Mouse (Mus musculus) embryonic facial prominence, embryonic 12.5 days (tissue): ENCODE data around the gene Atg14. TPM values are rescaled to one million over a fixed set of nuclear protein-coding genes. Genes with fewer than 3 reads are reported as not detected.
"Not testable (repeated sequence)": the region's sequence is repeated elsewhere in the genome, so short reads cannot be mapped to it uniquely, and the experiment has no call there.

ENCODE experiments used
- ATAC-seq: fragments of 200-750 bp; cut with Nextera tagmentation; 2 replicates; pipeline ENCODE4 v1.8.0; 2017; ENCODE audit not compliant: insufficient number of reproducible peaks, insufficient read depth, low FRiP score, low TSS enrichment
- H3K27ac ChIP-seq: fragments of 300-500 bp; sonication (generic); 2 replicates; pipeline ENCODE4 v1.5.1; 2016; ENCODE audit warnings: mild to moderate bottlenecking
- H3K27me3 ChIP-seq: fragments of 300-500 bp; sonication (generic); 2 replicates; pipeline ENCODE4 v1.6.1; 2016; ENCODE audit warnings: mild to moderate bottlenecking, moderate library complexity
- H3K36me3 ChIP-seq: fragments of 300-500 bp; sonication (generic); 2 replicates; pipeline ENCODE4 v1.6.1; 2016; ENCODE audit warnings: mild to moderate bottlenecking
- H3K4me1 ChIP-seq: fragments of 300-500 bp; sonication (generic); 2 replicates; pipeline ENCODE4 v1.6.1; 2016
- H3K4me2 ChIP-seq: fragments of 300-500 bp; sonication (generic); replicated peaks from 2 replicates; pipeline ENCODE4 v1.6.1; 2016; ENCODE audit warnings: mild to moderate bottlenecking, moderate library complexity
- H3K4me3 ChIP-seq: fragments of 300-500 bp; sonication (generic); 2 replicates; pipeline ENCODE4 v1.5.1; 2016; ENCODE audit warnings: mild to moderate bottlenecking
- H3K9ac ChIP-seq: fragments of 300-500 bp; sonication (generic); 2 replicates; pipeline ENCODE4 v1.6.1; 2016; ENCODE audit warnings: mild to moderate bottlenecking, moderate library complexity
- H3K9me3 ChIP-seq: fragments of 300-500 bp; sonication (generic); 2 replicates; pipeline ENCODE4 v1.6.1; 2016; ENCODE audit warnings: mild to moderate bottlenecking, moderate library complexity
- WGBS: fragments of 180-500 bp; shearing (Covaris S2); methylation state at CpG from one replicate; pipeline ENCODE4 v1.1.7; 2016; 5-methylcytosine and 5-hydroxymethylcytosine counted together
- polyA plus RNA-seq: library from polyadenylated mRNA; unstranded; fragments of >200 nt; fragmentation: Nextera tagmentation; extraction: Ambion mirVana; gene quantifications from 2 replicates; pipeline ENCODE4 v1.2.1, GENCODE M21; 2016

Atg14 gene
- polyA plus RNA-seq, 1 experiment from 2014 or later = 21.3 TPM

GRCm38 (mm10) chr14:47542283-47542682, 28.2 kb downstream of the Atg14 start:
- H3K4me2 ChIP-seq = no peak overlapping the region
- H3K9me3 ChIP-seq = no peaks in the 10 kb centered on the region
- H3K36me3 ChIP-seq = peaks cover 48% of the 10 kb centered on the region
- WGBS = 91% methylated on average over 3 of the region's 3 CpGs
- ATAC-seq = no peak
- H3K9ac ChIP-seq = no peak overlapping the region
- H3K4me3 ChIP-seq = no peak overlapping the region
- no peaks in the 10 kb centered on the region for H3K27me3 ChIP-seq
- H3K27ac ChIP-seq = no peak overlapping the region
- no peaks in the 10 kb centered on the region for H3K4me1 ChIP-seq

GRCm38 (mm10) chr14:47541325-47541948, 29.0 kb downstream of the Atg14 start:
- Histone ChIP-seq H3K4me3 (no peak overlapping the region), H3K9me3 (no peaks in the 10 kb centered on the region), H3K27me3 (no peaks in the 10 kb centered on the region), H3K4me1 (no peaks in the 10 kb centered on the region), H3K9ac (no peak overlapping the region), H3K27ac (no peak overlapping the region), H3K36me3 (peaks cover 39% of the 10 kb centered on the region), H3K4me2 (no peak overlapping the region)
- WGBS = 88% methylated on average over 10 of the region's 10 CpGs
- no peak for ATAC-seq

GRCm38 (mm10) chr14:47535096-47535495, 35.4 kb downstream of the Atg14 start:
- Histone ChIP-seq H3K4me2 (no peak overlapping the region), H3K27ac (no peak overlapping the region), H3K9ac (no peak overlapping the region), H3K4me1 (peaks cover 7% of the 10 kb centered on the region; the same call in 1 of the 2 replicates), H3K9me3 (no peaks in the 10 kb centered on the region), H3K27me3 (no peaks in the 10 kb centered on the region), H3K4me3 (no peak overlapping the region), H3K36me3 (peaks cover 17% of the 10 kb centered on the region)
- WGBS = 93% methylated on average over 1 of the region's 1 CpGs
- ATAC-seq = no peak

- H3K9me3 ChIP-seq = no peaks in the 10 kb centered on the region
- ATAC-seq = peak; percentile 12; the same call in 1 of the 2 replicates
- no peak overlapping the region for H3K27ac ChIP-seq
- H3K4me3 ChIP-seq = no peak overlapping the region
- no peaks in the 10 kb centered on the region for H3K27me3 ChIP-seq
- peaks cover 14% of the 10 kb centered on the region; the same call in 1 of the 2 replicates for H3K36me3 ChIP-seq
- WGBS = 87% methylated on average over 5 of the region's 5 CpGs
- H3K9ac ChIP-seq = no peak overlapping the region
- H3K4me2 ChIP-seq = no peak overlapping the region
- peaks cover 7% of the 10 kb centered on the region; the same call in 1 of the 2 replicates for H3K4me1 ChIP-seq
Observed at GRCm38 (mm10) chr14:47534176-47534525, 36.3 kb downstream of the Atg14 start.

- no peak overlapping the region for H3K4me2 ChIP-seq
- H3K4me1 ChIP-seq = peaks cover 7% of the 10 kb centered on the region; the same call in 1 of the 2 replicates
- 41% methylated on average over 11 of the region's 11 CpGs for WGBS
- no peaks in the 10 kb centered on the region for H3K9me3 ChIP-seq
- peak; percentile 68 for ATAC-seq
- H3K27ac ChIP-seq = no peak overlapping the region
- H3K9ac ChIP-seq = no peak overlapping the region
- H3K36me3 ChIP-seq = peaks cover 14% of the 10 kb centered on the region; the same call in 1 of the 2 replicates
- H3K4me3 ChIP-seq = no peak overlapping the region
- no peaks in the 10 kb centered on the region for H3K27me3 ChIP-seq
Observed at GRCm38 (mm10) chr14:47533365-47534175, 36.9 kb downstream of the Atg14 start.

GRCm38 (mm10) chr14:47532496-47532895, 38.0 kb downstream of the Atg14 start:
- ATAC-seq = no peak
- H3K9me3 ChIP-seq = no peaks in the 10 kb centered on the region
- H3K4me3 ChIP-seq = no peak overlapping the region
- H3K27me3 ChIP-seq = no peaks in the 10 kb centered on the region
- H3K36me3 ChIP-seq = peaks cover 17% of the 10 kb centered on the region; the same call in 1 of the 2 replicates
- 71% methylated on average over 1 of the region's 1 CpGs for WGBS
- H3K4me1 ChIP-seq = peaks cover 7% of the 10 kb centered on the region; the same call in 1 of the 2 replicates
- H3K9ac ChIP-seq = no peak overlapping the region
- H3K27ac ChIP-seq = no peak overlapping the region
- H3K4me2 ChIP-seq = no peak overlapping the region

- not testable (repeated sequence) for H3K4me2 ChIP-seq, H3K4me3 ChIP-seq, H3K27ac ChIP-seq, H3K9ac ChIP-seq, H3K4me1 ChIP-seq, H3K9me3 ChIP-seq, ATAC-seq, H3K27me3 ChIP-seq
- H3K36me3 ChIP-seq = peaks cover 18% of the 10 kb centered on the region; the same call in 1 of the 2 replicates
- 92% methylated on average over 12 of the region's 12 CpGs for WGBS
Observed at GRCm38 (mm10) chr14:47529592-47529991, 40.9 kb downstream of the Atg14 start.

GRCm38 (mm10) chr14:47529019-47529418, 41.4 kb downstream of the Atg14 start:
- Histone ChIP-seq H3K27me3 (no peaks in the 10 kb centered on the region), H3K36me3 (peaks cover 18% of the 10 kb centered on the region; the same call in 1 of the 2 replicates), H3K27ac (no peak overlapping the region), H3K4me2 (no peak overlapping the region), H3K9me3 (no peaks in the 10 kb centered on the region), H3K4me3 (no peak overlapping the region), H3K4me1 (peaks cover 3% of the 10 kb centered on the region; the same call in 1 of the 2 replicates), H3K9ac (no peak overlapping the region)
- ATAC-seq = no peak
- 39% methylated on average over 8 of the region's 8 CpGs for WGBS

- no peak for ATAC-seq
- no peaks in the 10 kb centered on the region for H3K9me3 ChIP-seq
- WGBS = 80% methylated on average over 3 of the region's 3 CpGs
- H3K36me3 ChIP-seq = peaks cover 18% of the 10 kb centered on the region; the same call in 1 of the 2 replicates
- no peaks in the 10 kb centered on the region for H3K27me3 ChIP-seq
- no peak overlapping the region for H3K4me3 ChIP-seq
- no peak overlapping the region for H3K4me2 ChIP-seq
- H3K9ac ChIP-seq = no peak overlapping the region
- no peak overlapping the region for H3K27ac ChIP-seq
- H3K4me1 ChIP-seq = no peaks in the 10 kb centered on the region
Observed at GRCm38 (mm10) chr14:47528293-47528692, 42.2 kb downstream of the Atg14 start.

GRCm38 (mm10) chr14:47527833-47528232, 42.6 kb downstream of the Atg14 start:
- no peak for ATAC-seq
- Histone ChIP-seq H3K4me1 (no peaks in the 10 kb centered on the region), H3K4me3 (no peak overlapping the region), H3K27ac (no peak overlapping the region), H3K9me3 (no peaks in the 10 kb centered on the region), H3K4me2 (no peak overlapping the region), H3K36me3 (peaks cover 18% of the 10 kb centered on the region; the same call in 1 of the 2 replicates), H3K9ac (no peak overlapping the region), H3K27me3 (no peaks in the 10 kb centered on the region)
- WGBS = 73% methylated on average over 2 of the region's 2 CpGs

- ATAC-seq = no peak
- H3K4me1 ChIP-seq = no peaks in the 10 kb centered on the region
- H3K27ac ChIP-seq = no peak overlapping the region
- H3K9ac ChIP-seq = no peak overlapping the region
- no peak overlapping the region for H3K4me2 ChIP-seq
- H3K27me3 ChIP-seq = no peaks in the 10 kb centered on the region
- 73% methylated on average over 5 of the region's 5 CpGs for WGBS
- H3K9me3 ChIP-seq = no peaks in the 10 kb centered on the region
- peaks cover 8% of the 10 kb centered on the region; the same call in 1 of the 2 replicates for H3K36me3 ChIP-seq
- no peak overlapping the region for H3K4me3 ChIP-seq
Observed at GRCm38 (mm10) chr14:47525861-47526260, 44.6 kb downstream of the Atg14 start.

GRCm38 (mm10) chr14:47525374-47525773, 45.1 kb downstream of the Atg14 start:
- no peaks in the 10 kb centered on the region for H3K9me3 ChIP-seq
- H3K9ac ChIP-seq = no peak overlapping the region
- H3K4me3 ChIP-seq = no peak overlapping the region
- no peaks in the 10 kb centered on the region for H3K4me1 ChIP-seq
- no peaks in the 10 kb centered on the region for H3K27me3 ChIP-seq
- no peak for ATAC-seq
- no peak overlapping the region for H3K4me2 ChIP-seq
- no peak overlapping the region for H3K27ac ChIP-seq
- 75% methylated on average over 8 of the region's 8 CpGs for WGBS
- H3K36me3 ChIP-seq = peaks cover 5% of the 10 kb centered on the region; the same call in 1 of the 2 replicates
